Mouse (Mus musculus) small intestine, adult 2 months (tissue): ENCODE data around the gene Nup214. TPM values are rescaled to one million over a fixed set of nuclear protein-coding genes. Genes with fewer than 3 reads are reported as not detected.

Experiments
- H3K27ac ChIP-seq: fragments of 200-500 bp; 2 replicates; pipeline ENCODE4 v1.5.1; 2012; ENCODE audit warnings: low read depth, low read length, control low read depth, inconsistent platforms; ENCODE audit not compliant: insufficient read depth
- H3K27me3 ChIP-seq: fragments of 200-500 bp; 2 replicates; pipeline ENCODE4 v1.6.1; 2012; ENCODE audit warnings: mild to moderate bottlenecking, moderate library complexity, low read length, inconsistent platforms; ENCODE audit not compliant: control insufficient read depth, insufficient read depth
- H3K36me3 ChIP-seq: fragments of 200-500 bp; 2 replicates; pipeline ENCODE4 v1.6.1; 2012; ENCODE audit warnings: mild to moderate bottlenecking, low read length, control low read depth, inconsistent platforms; ENCODE audit not compliant: control insufficient read depth, insufficient read depth
- H3K4me1 ChIP-seq: fragments of 200-500 bp; 2 replicates; pipeline ENCODE4 v1.6.1; 2012; ENCODE audit warnings: low read length, inconsistent platforms, mixed read lengths; ENCODE audit not compliant: control insufficient read depth, insufficient read depth, insufficient read length
- H3K4me3 ChIP-seq: fragments of 200-500 bp; 2 replicates; pipeline ENCODE4 v1.5.1; 2012; ENCODE audit warnings: low read depth, mild to moderate bottlenecking, control low read depth, inconsistent platforms, low read length, moderate library complexity
- CTCF ChIP-seq: fragments of 200-500 bp; IDR thresholded peaks from 2 replicates; pipeline ENCODE4 v1.5.1; 2012; ENCODE audit warnings: low read depth, mild to moderate bottlenecking, control low read depth, inconsistent platforms, low read length, moderate library complexity, mixed read lengths; ENCODE audit not compliant: insufficient replicate concordance, insufficient read length; ENCODE audit errors: extremely low read depth
- POLR2A ChIP-seq: fragments of 200-500 bp; IDR thresholded peaks from 2 replicates; pipeline ENCODE4 v1.6.1; 2012; ENCODE audit warnings: low read depth, mild to moderate bottlenecking, control low read depth, inconsistent platforms, low read length, moderate library complexity
- WGBS: fragments of 180-500 bp; shearing (Covaris S2); methylation state at CpG from one replicate; pipeline ENCODE4 v1.1.7; 2018; 5-methylcytosine and 5-hydroxymethylcytosine counted together
- polyA plus RNA-seq: library from polyadenylated mRNA; depleted of rRNA; stranded (reverse); fragments of >200 nt; gene quantifications from 2 replicates; pipeline ENCODE4 v1.2.3, GENCODE M21; 2012

The Nup214 gene
- polyA plus RNA-seq, 1 experiment, result 21.8 TPM

GRCm38 (mm10) chr2:32087606-32088005 lies 113.4 kb downstream of the Nup214 start:
- Histone ChIP-seq H3K27me3 (peaks cover 10% of the 10 kb centered on the region), H3K36me3 (no peaks in the 10 kb centered on the region), H3K27ac (no peak overlapping the region), H3K4me3 (no peak overlapping the region), H3K4me1 (peaks cover 4% of the 10 kb centered on the region; the same call in 1 of the 2 replicates)
- 60% methylated on average over 4 of the region's 4 CpGs for WGBS
- no peak for TF ChIP-seq CTCF
- no peak for TF ChIP-seq POLR2A

- Histone ChIP-seq H3K4me3 (no peak overlapping the region), H3K27ac (no peak overlapping the region), H3K27me3 (peaks cover 10% of the 10 kb centered on the region), H3K36me3 (no peaks in the 10 kb centered on the region), H3K4me1 (peaks cover 4% of the 10 kb centered on the region; the same call in 1 of the 2 replicates)
- no peak for TF ChIP-seq POLR2A
- TF ChIP-seq CTCF, result no peak
- 5% methylated on average over 35 of the region's 35 CpGs for WGBS
Observed at GRCm38 (mm10) chr2:32088372-32088981, 114.2 kb downstream of the Nup214 start.

DNA sequence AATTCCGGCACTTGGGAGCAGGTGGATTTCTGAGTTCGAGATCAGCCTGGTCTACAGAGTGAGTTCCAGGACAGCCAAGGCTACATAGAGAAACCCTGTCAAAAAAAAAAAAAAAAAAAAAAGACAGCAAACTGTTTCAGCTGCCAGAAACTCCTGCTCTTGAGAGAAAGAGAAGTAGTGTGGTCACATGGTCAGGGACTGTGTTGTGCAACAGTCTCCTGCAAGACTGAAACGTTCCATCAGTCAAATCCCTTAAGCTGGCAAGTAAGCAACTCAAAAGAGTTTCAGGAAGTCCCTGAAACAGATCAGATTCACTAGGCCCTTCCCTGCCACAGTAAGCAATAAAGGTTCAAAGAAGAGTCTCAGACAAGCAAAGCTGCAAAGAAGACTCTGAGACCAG lies 115.4 kb downstream of the Nup214 start:
- 64% methylated on average over 3 of the region's 3 CpGs for WGBS
- Histone ChIP-seq H3K27ac (no peak overlapping the region), H3K4me3 (no peak overlapping the region), H3K36me3 (no peaks in the 10 kb centered on the region), H3K4me1 (peaks cover 8% of the 10 kb centered on the region), H3K27me3 (peaks cover 7% of the 10 kb centered on the region)
- TF ChIP-seq CTCF, result no peak
- TF ChIP-seq POLR2A, result no peak

DNA sequence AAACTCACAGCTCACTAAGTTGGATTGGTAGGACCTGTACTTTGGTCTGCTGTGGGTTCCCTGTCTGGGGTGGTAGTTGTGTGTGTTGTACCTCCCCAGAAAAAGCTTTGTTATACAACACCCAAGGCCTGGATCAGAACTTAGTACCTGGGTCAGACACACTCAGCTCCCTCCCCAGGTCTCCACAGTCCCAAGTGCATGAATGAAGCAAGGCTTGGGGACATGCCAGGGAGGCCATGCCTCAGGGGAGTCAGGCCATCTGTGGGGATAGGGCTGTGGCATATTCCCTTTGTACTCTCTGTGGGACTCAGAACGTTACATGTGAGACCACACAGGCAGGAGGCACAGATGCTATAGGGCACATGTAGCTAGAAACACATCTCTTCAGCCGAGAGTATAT lies 115.9 kb downstream of the Nup214 start:
- H3K4me3 ChIP-seq, result no peak overlapping the region
- 82% methylated on average over 2 of the region's 2 CpGs for WGBS
- peaks cover 9% of the 10 kb centered on the region for H3K4me1 ChIP-seq
- no peak for TF ChIP-seq POLR2A
- no peak for TF ChIP-seq CTCF
- no peak overlapping the region for H3K27ac ChIP-seq
- H3K27me3 ChIP-seq, result peaks cover 7% of the 10 kb centered on the region
- H3K36me3 ChIP-seq, result no peaks in the 10 kb centered on the region

GRCm38 (mm10) chr2:32091956-32092355 lies 117.7 kb downstream of the Nup214 start:
- Histone ChIP-seq H3K27me3 (peaks cover 7% of the 10 kb centered on the region), H3K27ac (no peak overlapping the region), H3K4me1 (peaks cover 13% of the 10 kb centered on the region), H3K36me3 (no peaks in the 10 kb centered on the region), H3K4me3 (no peak overlapping the region)
- TF ChIP-seq CTCF (no peak), POLR2A (no peak)
- WGBS, result 53% methylated on average over 3 of the region's 3 CpGs

DNA sequence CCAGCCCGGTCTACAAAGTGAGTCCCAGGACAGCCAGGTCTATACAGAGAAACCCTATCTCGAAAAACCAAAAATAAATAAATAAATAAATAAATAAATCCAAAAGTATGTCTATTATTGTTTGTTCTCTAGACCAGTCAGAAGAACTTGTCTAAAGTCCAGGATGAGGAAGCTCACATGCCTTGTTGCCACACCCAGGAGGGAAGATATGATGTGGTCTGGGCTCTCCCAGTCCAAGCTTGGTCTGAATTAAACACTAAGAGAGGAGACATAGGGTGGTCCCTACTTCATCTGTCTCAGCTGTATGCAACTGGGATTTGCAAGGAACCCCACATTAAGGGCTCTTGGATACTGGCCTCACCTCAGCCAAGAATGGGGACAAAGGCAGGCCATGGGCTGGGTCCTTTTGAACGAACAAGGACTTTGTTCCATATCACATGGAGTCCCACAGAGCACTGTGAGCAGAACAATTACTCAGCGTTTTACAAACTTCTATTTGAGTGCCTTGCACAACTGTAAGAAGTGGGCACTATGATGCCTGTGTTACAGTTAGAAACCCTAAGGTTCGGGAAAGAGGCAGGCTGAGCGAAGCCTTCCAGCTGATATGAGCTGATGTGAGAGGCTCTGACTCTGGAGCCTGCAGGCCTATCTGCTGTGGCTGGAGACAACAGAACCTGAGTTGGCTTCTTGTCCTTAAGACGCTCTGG lies 119.9 kb downstream of the Nup214 start:
- Histone ChIP-seq H3K27ac (peak overlapping the region; percentile 93), H3K4me3 (no peak overlapping the region), H3K4me1 (peaks cover 9% of the 10 kb centered on the region; the same call in 1 of the 2 replicates), H3K27me3 (no peaks in the 10 kb centered on the region), H3K36me3 (no peaks in the 10 kb centered on the region)
- TF ChIP-seq POLR2A (no peak), CTCF (no peak)
- 67% methylated on average over 7 of the region's 7 CpGs for WGBS

- TF ChIP-seq CTCF (no peak), POLR2A (no peak)
- 58% methylated on average over 22 of the region's 22 CpGs for WGBS
- H3K4me1 ChIP-seq, result peaks cover 9% of the 10 kb centered on the region; the same call in 1 of the 2 replicates
- H3K27ac ChIP-seq, result peak within 1 kb of the TSS; percentile 30; the same call in 1 of the 2 replicates
- H3K27me3 ChIP-seq, result no peaks in the 10 kb centered on the region
- no peaks in the 10 kb centered on the region for H3K36me3 ChIP-seq
- peak within 1 kb of the TSS; percentile 49 for H3K4me3 ChIP-seq
Observed at GRCm38 (mm10) chr2:32095351-32096121, 121.3 kb downstream of the Nup214 start, which contains the start of gene Plpp7. TSS of gene Plpp7 (plus strand) at chr2:32095528.
